Mouse (Mus musculus): ENCODE measurements around the gene Wdr95. TPM values are rescaled to one million over a fixed set of nuclear protein-coding genes. Genes with fewer than 3 reads are reported as not detected.

Wdr95 gene
- polyA plus RNA-seq, 1 experiment = not detected

DNA sequence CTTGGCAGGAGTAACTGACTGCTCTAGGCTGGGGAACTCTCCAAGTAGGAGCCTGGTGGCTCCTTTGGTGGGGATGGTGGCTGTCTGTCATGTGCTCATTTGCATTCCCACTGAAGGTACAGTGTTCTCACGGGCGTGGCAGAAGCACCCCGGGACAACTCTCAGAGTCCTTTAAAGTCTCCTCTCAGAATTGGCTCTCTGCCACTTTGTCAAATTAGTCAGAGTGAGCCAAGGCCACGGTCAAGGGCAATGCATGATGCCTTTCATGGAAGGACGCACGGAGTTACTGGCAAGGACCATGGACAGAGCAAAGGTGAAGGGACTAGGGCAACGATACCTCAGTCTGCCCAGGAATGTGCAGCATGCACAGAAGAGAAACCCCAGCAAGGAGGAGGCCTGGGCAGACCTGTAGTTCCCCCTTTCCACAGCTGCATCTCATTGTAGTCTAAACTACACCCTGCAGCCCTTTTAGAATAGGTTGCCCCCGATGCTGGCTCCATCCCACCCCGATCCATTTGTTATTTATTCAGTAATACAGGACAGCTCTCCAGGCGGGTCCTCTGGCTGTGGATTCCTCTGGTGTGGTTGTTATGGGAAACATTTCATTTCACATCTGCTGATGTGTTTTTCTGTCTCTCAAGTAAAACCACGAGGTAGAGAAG lies 40.0 kb upstream of the Wdr95 start:
- Histone ChIP-seq H3K27ac (ENCODE audit: insufficient read depth, low read length) (no peak overlapping the region), H3K9me3 (replicated peaks; ENCODE audit: control insufficient read depth, insufficient read depth, low read length, poor library complexity, severe bottlenecking) (no peaks in the 10 kb centered on the region), H3K36me3 (ENCODE audit: control insufficient read depth, insufficient read depth, low read length, poor library complexity, severe bottlenecking) (no peaks in the 10 kb centered on the region), H3K27me3 (ENCODE audit: control insufficient read depth, insufficient read depth, low read length, poor library complexity, severe bottlenecking) (no peaks in the 10 kb centered on the region), H3K4me1 (ENCODE audit: control insufficient read depth, insufficient read depth, low read length) (no peaks in the 10 kb centered on the region), H3K4me3 (ENCODE audit: low read depth, low read length) (no peak overlapping the region), H3K9ac (ENCODE audit: low read depth, poor library complexity, severe bottlenecking) (no peak overlapping the region)
- TF ChIP-seq EP300 (IDR thresholded peaks at IDR 0.05; ENCODE audit: insufficient read depth, low read depth, low read length) (0 out of 2 replicates have a peak, but pooled peaks have one; percentile 15), CTCF (IDR thresholded peaks at IDR 0.05; ENCODE audit: low read depth, low read length) (no peak)

DNA sequence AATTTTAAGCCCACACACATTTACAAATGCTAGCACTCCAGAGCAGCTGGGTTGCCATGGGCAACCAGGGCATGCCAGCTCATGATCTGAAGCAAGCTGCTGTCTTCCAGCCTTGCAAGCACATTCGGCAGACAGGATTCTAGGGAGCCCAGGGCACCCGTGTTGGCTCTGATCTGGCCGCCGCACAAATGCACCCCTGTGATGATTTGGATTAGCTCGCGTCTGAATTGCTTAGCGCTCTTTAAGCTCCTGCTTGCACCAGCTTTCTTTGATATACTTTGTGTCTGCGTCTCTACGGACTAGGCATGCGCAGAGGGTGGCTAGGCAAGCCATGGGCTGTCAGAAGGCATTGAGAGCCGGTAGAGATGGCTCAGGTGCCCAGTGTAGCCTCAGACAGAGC lies 39.3 kb upstream of the Wdr95 start:
- H3K9ac ChIP-seq (ENCODE audit: low read depth, poor library complexity, severe bottlenecking) = no peak overlapping the region

DNA sequence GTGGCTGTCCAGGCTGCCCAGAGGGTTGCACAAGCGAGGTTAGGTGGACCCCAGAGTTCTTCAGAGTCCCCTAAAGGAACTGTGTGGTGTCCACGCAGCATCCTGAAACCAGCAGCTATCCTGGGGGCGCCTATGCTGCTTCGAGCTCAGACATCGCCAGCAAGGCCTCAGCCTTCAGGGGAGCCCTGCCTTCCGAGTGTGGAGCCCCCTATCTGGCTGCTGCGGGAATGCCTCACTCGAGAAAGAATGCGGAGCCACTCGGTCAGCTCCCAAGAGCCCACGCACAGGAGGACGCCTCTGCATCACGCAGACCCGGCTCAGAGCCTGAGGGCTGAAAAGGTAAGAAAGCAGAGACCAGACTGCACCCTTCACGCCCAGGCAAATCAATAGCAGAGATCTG lies 38.2 kb upstream of the Wdr95 start:
- no peak overlapping the region for H3K4me3 ChIP-seq (ENCODE audit: low read depth, low read length)
- no peak overlapping the region for H3K27ac ChIP-seq (ENCODE audit: insufficient read depth, low read length)
- H3K9me3 ChIP-seq (replicated peaks; ENCODE audit: control insufficient read depth, insufficient read depth, low read length, poor library complexity, severe bottlenecking) = no peaks in the 10 kb centered on the region
- H3K27me3 ChIP-seq (ENCODE audit: control insufficient read depth, insufficient read depth, low read length, poor library complexity, severe bottlenecking) = no peaks in the 10 kb centered on the region
- peak; percentile 20 for TF ChIP-seq CTCF (IDR thresholded peaks at IDR 0.05; ENCODE audit: low read depth, low read length)
- TF ChIP-seq EP300 (IDR thresholded peaks at IDR 0.05; ENCODE audit: insufficient read depth, low read depth, low read length) = no peak
- TF ChIP-seq POLR2A (IDR thresholded peaks at IDR 0.05; ENCODE audit: insufficient read depth, low read length) = no peak
- no peak overlapping the region for H3K9ac ChIP-seq (ENCODE audit: low read depth, poor library complexity, severe bottlenecking)
- no peaks in the 10 kb centered on the region for H3K36me3 ChIP-seq (ENCODE audit: control insufficient read depth, insufficient read depth, low read length, poor library complexity, severe bottlenecking)
- peaks cover 3% of the 10 kb centered on the region for H3K4me1 ChIP-seq (ENCODE audit: control insufficient read depth, insufficient read depth, low read length)

More for the DNA sequence above, 39.3 kb upstream of the Wdr95 start:
- H3K36me3 ChIP-seq (ENCODE audit: control insufficient read depth, insufficient read depth, low read length, poor library complexity, severe bottlenecking) = no peaks in the 10 kb centered on the region
- H3K4me1 ChIP-seq (ENCODE audit: control insufficient read depth, insufficient read depth, low read length) = no peaks in the 10 kb centered on the region
- H3K9me3 ChIP-seq (replicated peaks; ENCODE audit: control insufficient read depth, insufficient read depth, low read length, poor library complexity, severe bottlenecking) = no peaks in the 10 kb centered on the region
- H3K4me3 ChIP-seq (ENCODE audit: low read depth, low read length) = no peak overlapping the region
- H3K27ac ChIP-seq (ENCODE audit: insufficient read depth, low read length) = no peak overlapping the region
- H3K27me3 ChIP-seq (ENCODE audit: control insufficient read depth, insufficient read depth, low read length, poor library complexity, severe bottlenecking) = no peaks in the 10 kb centered on the region
- TF ChIP-seq EP300 (IDR thresholded peaks at IDR 0.05; ENCODE audit: insufficient read depth, low read depth, low read length) (no peak), CTCF (IDR thresholded peaks at IDR 0.05; ENCODE audit: low read depth, low read length) (no peak), POLR2A (IDR thresholded peaks at IDR 0.05; ENCODE audit: insufficient read depth, low read length) (no peak)

DNA sequence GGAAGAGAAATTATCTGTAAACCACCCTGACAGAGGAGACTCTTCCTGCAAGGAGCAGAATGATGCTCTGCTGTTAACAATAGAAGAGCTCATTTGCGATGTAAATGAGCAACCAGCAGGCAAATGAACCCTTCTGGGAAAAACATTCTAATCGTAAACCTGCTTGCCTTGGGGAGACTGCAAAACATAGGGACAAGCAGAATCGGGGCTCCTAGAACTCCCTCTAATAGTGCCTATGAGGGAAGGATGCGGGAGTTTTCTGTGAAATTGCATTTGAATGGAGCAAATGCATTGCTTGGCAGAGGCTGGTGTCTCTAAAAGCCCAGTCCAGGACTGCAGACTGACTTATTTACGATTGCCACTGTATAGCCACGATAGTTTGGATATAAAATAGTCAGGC lies 32.8 kb upstream of the Wdr95 start:
- Histone ChIP-seq H3K9ac (ENCODE audit: low read depth, poor library complexity, severe bottlenecking) (no peak overlapping the region), H3K36me3 (ENCODE audit: control insufficient read depth, insufficient read depth, low read length, poor library complexity, severe bottlenecking) (no peaks in the 10 kb centered on the region), H3K9me3 (replicated peaks; ENCODE audit: control insufficient read depth, insufficient read depth, low read length, poor library complexity, severe bottlenecking) (no peaks in the 10 kb centered on the region), H3K4me1 (ENCODE audit: control insufficient read depth, insufficient read depth, low read length) (peaks cover 5% of the 10 kb centered on the region), H3K27me3 (ENCODE audit: control insufficient read depth, insufficient read depth, low read length, poor library complexity, severe bottlenecking) (no peaks in the 10 kb centered on the region), H3K4me3 (ENCODE audit: low read depth, low read length) (no peak overlapping the region), H3K27ac (ENCODE audit: insufficient read depth, low read length) (no peak overlapping the region)
- no peak for TF ChIP-seq POLR2A (IDR thresholded peaks at IDR 0.05; ENCODE audit: insufficient read depth, low read length)
- TF ChIP-seq CTCF (IDR thresholded peaks at IDR 0.05; ENCODE audit: low read depth, low read length) = no peak
- no peak for TF ChIP-seq EP300 (IDR thresholded peaks at IDR 0.05; ENCODE audit: insufficient read depth, low read depth, low read length)

DNA sequence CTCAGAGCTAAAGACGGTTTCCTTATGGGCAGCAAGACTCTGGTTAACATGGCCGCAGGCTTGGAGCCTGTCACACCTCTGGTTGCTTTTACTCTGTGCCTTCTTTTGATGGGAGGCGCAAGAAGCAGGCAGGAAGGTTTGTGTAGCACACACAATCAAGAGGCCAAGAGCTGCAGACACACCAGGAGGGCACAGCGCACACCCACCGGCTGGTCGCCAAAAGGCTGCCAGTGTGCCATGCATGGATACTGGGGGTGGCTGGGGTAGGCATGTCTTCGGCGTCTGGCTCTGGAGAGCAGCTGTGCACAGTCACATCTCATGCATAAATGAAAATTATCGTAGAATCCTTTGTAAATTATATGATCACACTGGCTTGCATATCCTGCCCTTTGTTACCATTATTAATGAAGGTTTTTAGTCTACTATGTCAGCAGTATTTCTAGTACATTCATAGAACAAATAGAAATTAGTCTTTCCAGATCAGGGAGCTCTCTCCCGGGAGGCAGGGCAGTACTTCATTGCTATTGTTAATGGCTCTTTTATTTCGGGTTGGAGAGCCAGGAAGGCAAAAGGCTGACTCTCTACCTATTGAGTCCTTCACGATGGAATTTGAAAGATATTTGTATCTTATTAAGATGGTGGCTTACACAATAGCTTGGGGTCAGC lies 31.9 kb upstream of the Wdr95 start:
- no peaks in the 10 kb centered on the region for H3K9me3 ChIP-seq (replicated peaks; ENCODE audit: control insufficient read depth, insufficient read depth, low read length, poor library complexity, severe bottlenecking)
- H3K4me1 ChIP-seq (ENCODE audit: control insufficient read depth, insufficient read depth, low read length) = peaks cover 5% of the 10 kb centered on the region
- no peak overlapping the region for H3K4me3 ChIP-seq (ENCODE audit: low read depth, low read length)
- no peaks in the 10 kb centered on the region for H3K36me3 ChIP-seq (ENCODE audit: control insufficient read depth, insufficient read depth, low read length, poor library complexity, severe bottlenecking)
- no peak overlapping the region for H3K27ac ChIP-seq (ENCODE audit: insufficient read depth, low read length)
- H3K9ac ChIP-seq (ENCODE audit: low read depth, poor library complexity, severe bottlenecking) = no peak overlapping the region
- no peaks in the 10 kb centered on the region for H3K27me3 ChIP-seq (ENCODE audit: control insufficient read depth, insufficient read depth, low read length, poor library complexity, severe bottlenecking)
- TF ChIP-seq CTCF (IDR thresholded peaks at IDR 0.05; ENCODE audit: low read depth, low read length) (no peak), EP300 (IDR thresholded peaks at IDR 0.05; ENCODE audit: insufficient read depth, low read depth, low read length) (no peak), POLR2A (IDR thresholded peaks at IDR 0.05; ENCODE audit: insufficient read depth, low read length) (no peak)

DNA sequence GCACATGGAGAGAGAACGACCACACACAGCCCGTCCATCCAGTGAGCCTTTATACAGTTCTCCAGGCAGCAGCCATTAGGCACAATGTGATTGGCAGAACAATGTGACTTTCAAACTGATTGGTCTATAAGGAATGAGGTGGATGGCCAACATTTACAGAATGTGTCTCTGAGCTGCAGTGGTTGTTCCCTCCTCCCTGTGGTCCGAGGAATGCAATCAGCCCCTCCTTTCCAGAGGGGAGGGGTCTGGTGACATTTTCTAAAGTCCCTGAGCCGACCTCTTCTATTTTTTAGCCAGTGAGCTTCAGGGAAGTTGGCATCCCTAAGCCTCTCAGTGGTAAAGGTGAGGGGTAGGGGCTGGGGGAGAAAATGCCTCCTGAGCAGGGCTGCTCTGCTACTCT lies 28.5 kb upstream of the Wdr95 start:
- Histone ChIP-seq H3K27me3 (ENCODE audit: control insufficient read depth, insufficient read depth, low read length, poor library complexity, severe bottlenecking) (no peaks in the 10 kb centered on the region), H3K9me3 (replicated peaks; ENCODE audit: control insufficient read depth, insufficient read depth, low read length, poor library complexity, severe bottlenecking) (no peaks in the 10 kb centered on the region), H3K4me3 (ENCODE audit: low read depth, low read length) (no peak overlapping the region), H3K36me3 (ENCODE audit: control insufficient read depth, insufficient read depth, low read length, poor library complexity, severe bottlenecking) (no peaks in the 10 kb centered on the region), H3K27ac (ENCODE audit: insufficient read depth, low read length) (no peak overlapping the region), H3K9ac (ENCODE audit: low read depth, poor library complexity, severe bottlenecking) (no peak overlapping the region), H3K4me1 (ENCODE audit: control insufficient read depth, insufficient read depth, low read length) (peaks cover 5% of the 10 kb centered on the region)
- TF ChIP-seq POLR2A (IDR thresholded peaks at IDR 0.05; ENCODE audit: insufficient read depth, low read length) (no peak), CTCF (IDR thresholded peaks at IDR 0.05; ENCODE audit: low read depth, low read length) (no peak), EP300 (IDR thresholded peaks at IDR 0.05; ENCODE audit: insufficient read depth, low read depth, low read length) (no peak)
